Mouse (Mus musculus) ES-E14 (cell line): ENCODE results near the gene Prkch.

Experiments
- CHD2 ChIP-seq: IDR thresholded peaks from 2 replicates; pipeline ENCODE4 v1.6.1; 2014; ENCODE audit warnings: mild to moderate bottlenecking, low read depth, low read length, inconsistent platforms
- HCFC1 ChIP-seq: IDR thresholded peaks from 2 replicates; pipeline ENCODE4 v1.6.1; 2012; ENCODE audit warnings: low read length, inconsistent platforms, borderline replicate concordance; ENCODE audit not compliant: insufficient read depth
- MAFK ChIP-seq: IDR thresholded peaks from 2 replicates; pipeline ENCODE4 v1.6.1; 2014; ENCODE audit warnings: mild to moderate bottlenecking, low read depth, low read length, inconsistent platforms; ENCODE audit not compliant: insufficient read depth
- ZC3H11A ChIP-seq: IDR thresholded peaks from 2 replicates; pipeline ENCODE4 v1.6.1; 2012; ENCODE audit warnings: low read depth, mild to moderate bottlenecking, inconsistent platforms, low read length, borderline replicate concordance
- ZNF384 ChIP-seq: IDR thresholded peaks from 2 replicates; pipeline ENCODE4 v1.6.1; 2012; ENCODE audit warnings: low read depth, low read length, inconsistent platforms

- TF ChIP-seq MAFK (no peak), ZC3H11A (no peak), HCFC1 (no peak), CHD2 (no peak), ZNF384 (no peak)
These were observed 177.4 kb downstream of the Prkch start for GRCm38 (mm10) chr12:73762001-73762400.
